In genomic region chr5:113858550-113858949, GRCm38 (mm10) we compare ENCODE assay signal across 16 mouse cellular contexts. TPM values are rescaled to one million over a fixed set of nuclear protein-coding genes. Genes with fewer than 3 reads are reported as not detected.
DNase-seq lines count a peak whose midpoint lies in the region; ATAC-seq lines count a peak whose summit lies in the region.
"Had no signal": no experiment of that assay in that cellular context is flagged by ENCODE, and none has a peak within 500 bp of the region (broad histone marks: within the 10 kb centered on the region; RNA-seq: fewer than 3 reads in every experiment).

No protein-coding gene starts in this region.

- WGBS in forebrain, embryonic 14.5 days: 87% methylated on average over 10 of the region's 10 CpGs
- WGBS in forebrain, embryonic 11.5 days: 84% methylated on average over 10 of the region's 10 CpGs
- 70% methylated on average over 10 of the region's 10 CpGs for WGBS in lung, embryonic 15.5 days
- WGBS in heart, embryonic 12.5 days: 73% methylated on average over 10 of the region's 10 CpGs

- no peak overlapping the region for H3K4me2 ChIP-seq in forebrain, embryonic 14.5 days (ENCODE audit: low read length)
- no peak overlapping the region for H3K4me2 ChIP-seq in forebrain, embryonic 11.5 days (ENCODE audit: low read depth, low read length, severe bottlenecking)
- H3K4me2 ChIP-seq in lung, embryonic 15.5 days: no peak overlapping the region
- H3K4me2 ChIP-seq in heart, embryonic 12.5 days: no peak overlapping the region
- H3K4me2 ChIP-seq: embryonic facial prominence, embryonic 12.5 days; hindbrain, embryonic 15.5 days; limb, embryonic 15.5 days had no signal

- H3K36me3 ChIP-seq in forebrain, embryonic 14.5 days (ENCODE audit: control insufficient read depth, insufficient read depth, low read length): peaks cover 5% of the 10 kb centered on the region; the same call in 1 of the 2 replicates
- no peaks in the 10 kb centered on the region for H3K36me3 ChIP-seq in forebrain, embryonic 11.5 days (ENCODE audit: control insufficient read depth, insufficient read depth, low read length)
- H3K36me3 ChIP-seq in lung, embryonic 15.5 days: peaks cover 8% of the 10 kb centered on the region
- H3K36me3 ChIP-seq in heart, embryonic 12.5 days: peaks cover 29% of the 10 kb centered on the region
- H3K36me3 ChIP-seq: hindbrain, embryonic 15.5 days had no signal

- no peaks in the 10 kb centered on the region for H3K27me3 ChIP-seq in forebrain, embryonic 14.5 days (replicated peaks; ENCODE audit: control insufficient read depth, insufficient read depth, low read length)
- no peaks in the 10 kb centered on the region for H3K27me3 ChIP-seq in forebrain, embryonic 11.5 days (ENCODE audit: control insufficient read depth, insufficient read depth, low read length)
- H3K27me3 ChIP-seq in lung, embryonic 15.5 days: no peaks in the 10 kb centered on the region
- H3K27me3 ChIP-seq in heart, embryonic 12.5 days (replicated peaks): no peaks in the 10 kb centered on the region
- H3K27me3 ChIP-seq: embryonic facial prominence, embryonic 12.5 days; hindbrain, embryonic 15.5 days; limb, embryonic 15.5 days had no signal

- H3K27ac ChIP-seq in forebrain, embryonic 14.5 days (ENCODE audit: low read depth, low read length): peak overlapping the region; percentile 52; the same call in 1 of the 2 replicates
- H3K27ac ChIP-seq in forebrain, embryonic 11.5 days (ENCODE audit: low read depth, low read length): no peak overlapping the region
- peak overlapping the region; percentile 44; the same call in 1 of the 2 replicates for H3K27ac ChIP-seq in lung, embryonic 15.5 days
- peak overlapping the region; percentile 41 for H3K27ac ChIP-seq in heart, embryonic 12.5 days (ENCODE audit: poor library complexity, severe bottlenecking)
- H3K27ac ChIP-seq: embryonic facial prominence, embryonic 12.5 days; hindbrain, embryonic 15.5 days; left cerebral cortex, adult 2 months had no signal

- H3K4me3 ChIP-seq in forebrain, embryonic 14.5 days (ENCODE audit: low read depth, low read length): no peak overlapping the region
- H3K4me3 ChIP-seq in forebrain, embryonic 11.5 days (ENCODE audit: low read depth, low read length): no peak overlapping the region
- no peak overlapping the region for H3K4me3 ChIP-seq in lung, embryonic 15.5 days
- no peak overlapping the region for H3K4me3 ChIP-seq in heart, embryonic 12.5 days
- H3K4me3 ChIP-seq: embryonic facial prominence, embryonic 12.5 days; hindbrain, embryonic 15.5 days; layer of hippocampus, adult 2 months; left cerebral cortex, adult 2 months; limb, embryonic 15.5 days had no signal

- no peak for ATAC-seq in forebrain, embryonic 14.5 days
- no peak for ATAC-seq in forebrain, embryonic 11.5 days (replicated peaks; ENCODE audit: low FRiP score)
- ATAC-seq in lung, embryonic 15.5 days (ENCODE audit: borderline replicate concordance, extremely low read depth, low FRiP score, low TSS enrichment): no peak
- ATAC-seq in heart, embryonic 12.5 days (ENCODE audit: insufficient number of reproducible peaks, low FRiP score): no peak

- no peak for DNase-seq in forebrain, embryonic 14.5 days (ENCODE audit: low spot score)
- DNase-seq in forebrain, embryonic 11.5 days (ENCODE audit: low spot score): no peak
- no peak for DNase-seq in lung, postnatal 25 days (ENCODE audit: low spot score)
- DNase-seq in heart, postnatal 4 days: peak; percentile 32
- no peak for DNase-seq in thymus, adult 18-20 months
- DNase-seq: cerebellum, postnatal 25 days; kidney, adult 9 months; lung, adult 2 months; right cerebral cortex, postnatal 14 days had no signal

- H3K9ac ChIP-seq in forebrain, embryonic 14.5 days (ENCODE audit: low read length): no peak overlapping the region
- H3K9ac ChIP-seq in forebrain, embryonic 11.5 days (ENCODE audit: low read length): no peak overlapping the region
- no peak overlapping the region for H3K9ac ChIP-seq in lung, embryonic 15.5 days
- H3K9ac ChIP-seq in heart, embryonic 12.5 days: peak overlapping the region; percentile 53; the same call in 1 of the 2 replicates
- H3K9ac ChIP-seq: embryonic facial prominence, embryonic 12.5 days; hindbrain, embryonic 15.5 days; limb, embryonic 15.5 days had no signal

- no peaks in the 10 kb centered on the region for H3K9me3 ChIP-seq in forebrain, embryonic 14.5 days (replicated peaks; ENCODE audit: control insufficient read depth, low read length)
- no peaks in the 10 kb centered on the region for H3K9me3 ChIP-seq in forebrain, embryonic 11.5 days (ENCODE audit: control insufficient read depth, low read length)
- H3K9me3 ChIP-seq in lung, embryonic 15.5 days: no peaks in the 10 kb centered on the region
- no peaks in the 10 kb centered on the region for H3K9me3 ChIP-seq in heart, embryonic 12.5 days (replicated peaks)
- H3K9me3 ChIP-seq: embryonic facial prominence, embryonic 12.5 days; hindbrain, embryonic 15.5 days; limb, embryonic 15.5 days had no signal

- peaks cover 41% of the 10 kb centered on the region for H3K4me1 ChIP-seq in forebrain, embryonic 14.5 days (ENCODE audit: control insufficient read depth, insufficient read depth, low read length)
- peaks cover 6% of the 10 kb centered on the region; the same call in 1 of the 2 replicates for H3K4me1 ChIP-seq in forebrain, embryonic 11.5 days (replicated peaks; ENCODE audit: control insufficient read depth, insufficient read depth, low read length)
- H3K4me1 ChIP-seq in lung, embryonic 15.5 days: peaks cover 40% of the 10 kb centered on the region
- H3K4me1 ChIP-seq in heart, embryonic 12.5 days (replicated peaks): peaks cover 69% of the 10 kb centered on the region

RNA-seq across cellular contexts. Expression of gene Selplg, which starts 26.1 kb away (rescaled TPM):
- polyA plus RNA-seq in forebrain, embryonic 14.5 days (2014; fragmentation: Nextera tagmentation; extraction: Ambion mirVana): 1.8 and 1.9 TPM in 2 replicates
- 0.67 and 1.4 TPM in 2 replicates for polyA plus RNA-seq in forebrain, embryonic 11.5 days (2014; fragmentation: Nextera tagmentation; extraction: Ambion mirVana)
- 4.6 and 8.2 TPM in 2 replicates for polyA plus RNA-seq in lung, embryonic 15.5 days (2015; fragmentation: Nextera tagmentation; extraction: Ambion mirVana)
- polyA plus RNA-seq in heart, embryonic 12.5 days (2016; fragmentation: Nextera tagmentation; extraction: Ambion mirVana): 0.51 and 0.72 TPM in 2 replicates
- 1 to 10 TPM; 1.3 to 2.1 TPM for total RNA-seq in heart, postnatal 4 days (2021)

RNA-seq across cellular contexts. Expression of gene Coro1c, which starts 50.0 kb away (rescaled TPM):
- polyA plus RNA-seq in forebrain, embryonic 14.5 days (2014; fragmentation: Nextera tagmentation; extraction: Ambion mirVana): 169 and 193 TPM in 2 replicates
- polyA plus RNA-seq in forebrain, embryonic 11.5 days (2014; fragmentation: Nextera tagmentation; extraction: Ambion mirVana): 231 and 246 TPM in 2 replicates
- 143 and 144 TPM in 2 replicates for polyA plus RNA-seq in lung, embryonic 15.5 days (2015; fragmentation: Nextera tagmentation; extraction: Ambion mirVana)
- 137 and 141 TPM in 2 replicates for polyA plus RNA-seq in heart, embryonic 12.5 days (2016; fragmentation: Nextera tagmentation; extraction: Ambion mirVana)
- 100 to 1,000 TPM in 1 of 2 experiments, 10 to 100 TPM in 1; 92.4 to 108 TPM for total RNA-seq in heart, postnatal 4 days (2021)

RNA-seq across cellular contexts. Expression of gene Tmem119, which starts 58.2 kb away (rescaled TPM):
- 3.3 and 4.0 TPM in 2 replicates for polyA plus RNA-seq in forebrain, embryonic 14.5 days (2014; fragmentation: Nextera tagmentation; extraction: Ambion mirVana)
- 11.6 and 14.5 TPM in 2 replicates for polyA plus RNA-seq in forebrain, embryonic 11.5 days (2014; fragmentation: Nextera tagmentation; extraction: Ambion mirVana)
- 47.0 and 48.1 TPM in 2 replicates for polyA plus RNA-seq in lung, embryonic 15.5 days (2015; fragmentation: Nextera tagmentation; extraction: Ambion mirVana)
- polyA plus RNA-seq in heart, embryonic 12.5 days (2016; fragmentation: Nextera tagmentation; extraction: Ambion mirVana): 13.0 and 13.4 TPM in 2 replicates
- total RNA-seq in heart, postnatal 4 days (2021): 10 to 100 TPM; 11.7 to 13.7 TPM
